Mouse (Mus musculus) embryonic fibroblast, embryonic 13.5 days (primary cell): ENCODE data around the gene Stab2.

ENCODE experiments used
- CTCF ChIP-seq: IDR thresholded peaks from 2 replicates; pipeline ENCODE4 v1.5.1; 2011; ENCODE audit warnings: mild to moderate bottlenecking, control low read depth, low read length, moderate library complexity, borderline replicate concordance; ENCODE audit not compliant: insufficient read depth
- POLR2A ChIP-seq: IDR thresholded peaks from 2 replicates; pipeline ENCODE4 v1.6.1; 2011; ENCODE audit warnings: low read depth, mild to moderate bottlenecking, control low read depth, low read length, moderate library complexity

- TF ChIP-seq POLR2A, result no peak
- TF ChIP-seq CTCF, result no peak
Observed at GRCm38 (mm10) chr10:87016151-87016692, 8.4 kb upstream of the Stab2 start.
